Mouse (Mus musculus): Measurements from ENCODE around the gene Ctsm. TPM values are rescaled to one million over a fixed set of nuclear protein-coding genes. Genes with fewer than 3 reads are reported as not detected.

Gene Ctsm
- not detected for total RNA-seq (2023)

GRCm38 (mm10) chr13:61541631-61542030 is at the start of gene Ctsm:
Ctsm (minus strand) TSS chr13:61541839.

GRCm38 (mm10) chr13:61570027-61570426 is 28.4 kb upstream of the Ctsm start, which contains the start of gene Cts3:
Cts3 (minus strand) TSS chr13:61570127.

GRCm38 (mm10) chr13:61568074-61568473 is 26.4 kb upstream of the Ctsm start, which contains the start of gene Gm49352:
Gm49352 (minus strand) TSS chr13:61568174.

Other genes starting within 250 kb of the Ctsm start
- gene Cts7, start 183.6 kb downstream of the Ctsm start, total RNA-seq (2023), result not detected
- gene Gm49352, start 26.3 kb upstream of the Ctsm start, total RNA-seq (2023), result not detected
- gene Cts3, start 28.3 kb upstream of the Ctsm start, total RNA-seq (2023), result not detected

Data from neutrophil, adult 59 days (primary cell).